Mouse (Mus musculus): Measurements from ENCODE around the gene Ncoa5.

- no peak for TF ChIP-seq CTCF (IDR thresholded peaks at IDR 0.05; ENCODE audit: insufficient read depth, low read depth, low read length)
- TF ChIP-seq POLR2A (IDR thresholded peaks at IDR 0.05; ENCODE audit: insufficient read depth, low read depth, low read length) = no peak
These were observed 62.0 kb downstream of the Ncoa5 start for GRCm38 (mm10) chr2:164972646-164973045.

Measured in olfactory bulb, adult 2 months (tissue).